Comparison of ENCODE assay signal across 29 mouse cellular contexts in the genomic region with DNA sequence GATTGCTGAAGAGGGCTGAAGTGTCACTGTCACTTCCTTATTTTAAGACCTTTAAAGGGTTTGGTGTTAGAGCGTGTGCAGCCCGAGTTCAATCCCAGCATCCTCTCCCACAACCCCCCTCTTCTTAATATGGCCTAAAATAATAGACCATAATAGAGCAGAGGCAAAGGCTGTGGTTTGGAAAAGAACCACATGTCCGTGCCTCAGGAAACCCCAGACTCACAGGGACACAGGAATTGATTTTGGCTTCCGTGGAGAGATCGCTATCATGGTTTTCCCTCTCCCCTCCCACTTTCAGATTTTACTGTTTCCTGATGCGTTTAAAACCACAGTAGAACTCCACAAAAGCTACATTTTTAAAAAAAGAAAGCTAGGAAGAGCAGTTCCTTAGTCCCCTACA.
DNase-seq lines count a peak whose midpoint lies in the region; ATAC-seq lines count a peak whose summit lies in the region.
"Had no signal": no experiment of that assay in that cellular context is flagged by ENCODE, and none has a peak within 500 bp of the region (broad histone marks: within the 10 kb centered on the region; RNA-seq: fewer than 3 reads in every experiment).

No protein-coding gene starts in this region.

- no peaks in the 10 kb centered on the region for H3K36me3 ChIP-seq in kidney, embryonic 14.5 days (ENCODE audit: control insufficient read depth, insufficient read depth, low read length)
- H3K36me3 ChIP-seq: forebrain, embryonic 12.5 days; heart, embryonic 15.5 days; hindbrain, embryonic 10.5 days; limb, embryonic 12.5 days; neural tube, embryonic 13.5 days had no signal

- H3K9me3 ChIP-seq in kidney, embryonic 14.5 days (ENCODE audit: control insufficient read depth, low read length): no peaks in the 10 kb centered on the region
- H3K9me3 ChIP-seq: forebrain, embryonic 12.5 days; heart, embryonic 15.5 days; limb, embryonic 12.5 days; neural tube, embryonic 13.5 days had no signal

- whole genome bisulfite sequencing in kidney, embryonic 14.5 days: 44% methylated on average over 6 of the region's 6 CpGs

- H3K27me3 ChIP-seq in kidney, embryonic 14.5 days (ENCODE audit: control insufficient read depth, insufficient read depth, low read length): no peaks in the 10 kb centered on the region
- H3K27me3 ChIP-seq: forebrain, embryonic 12.5 days; heart, embryonic 15.5 days; neural tube, embryonic 13.5 days; Patski had no signal

- no peak overlapping the region for H3K4me2 ChIP-seq in kidney, embryonic 14.5 days (replicated peaks; ENCODE audit: low read depth, low read length)
- H3K4me2 ChIP-seq: forebrain, embryonic 12.5 days; heart, embryonic 15.5 days; limb, embryonic 12.5 days; lung, embryonic 14.5 days; neural tube, embryonic 13.5 days had no signal

- H3K27ac ChIP-seq in kidney, embryonic 14.5 days (ENCODE audit: low read depth, low read length): no peak overlapping the region
- H3K27ac ChIP-seq in brown adipose tissue, adult 24 weeks (replicated peaks; ENCODE audit: low read depth, low read length): 0 out of 2 replicates have a peak overlapping the region, but pooled peaks have one; percentile 3
- H3K27ac ChIP-seq: forebrain, embryonic 12.5 days; heart, embryonic 15.5 days; hindbrain, embryonic 10.5 days; limb, embryonic 12.5 days; liver, embryonic 14.5 days; neural tube, embryonic 13.5 days had no signal

- H3K9ac ChIP-seq in kidney, embryonic 14.5 days (ENCODE audit: low read depth, low read length): no peak overlapping the region
- H3K9ac ChIP-seq: forebrain, embryonic 12.5 days; heart, embryonic 15.5 days; limb, embryonic 12.5 days; liver, embryonic 14.5 days; lung, embryonic 14.5 days; neural tube, embryonic 13.5 days had no signal

- H3K4me1 ChIP-seq in kidney, embryonic 14.5 days (ENCODE audit: control insufficient read depth, insufficient read depth, low read length): no peaks in the 10 kb centered on the region; the same call in 1 of the 2 replicates
- H3K4me1 ChIP-seq in brown adipose tissue, adult 24 weeks (ENCODE audit: control insufficient read depth, insufficient read depth, insufficient read length, low read length): peaks cover 8% of the 10 kb centered on the region
- H3K4me1 ChIP-seq: forebrain, embryonic 12.5 days; hindbrain, embryonic 10.5 days had no signal

- ATAC-seq in kidney, embryonic 14.5 days (ENCODE audit: low FRiP score, low TSS enrichment): no peak
- ATAC-seq in hematopoietic stem cell, adult 5-6 weeks (replicated peaks in 1 of 2; ENCODE audit: insufficient read depth in 1 of 2, low FRiP score in 2 of 2, low TSS enrichment in 1 of 2, low read depth in 1 of 2, poor library complexity in 2 of 2, severe bottlenecking in 2 of 2): peak; percentile 39 to 50; a peak in 3 of 4 replicates
- ATAC-seq in granulocyte monocyte progenitor cell, adult 5-6 weeks (replicated peaks; ENCODE audit: poor library complexity, severe bottlenecking): no peak
- ATAC-seq: hindbrain, embryonic 16.5 days; intestine, postnatal 0 days; midbrain, embryonic 16.5 days; Patski had no signal

- no peak overlapping the region for H3K4me3 ChIP-seq in kidney, embryonic 14.5 days (ENCODE audit: low read length)
- H3K4me3 ChIP-seq in brown adipose tissue, adult 24 weeks (ENCODE audit: insufficient read depth, low read depth, low read length): no peak overlapping the region
- H3K4me3 ChIP-seq: forebrain, embryonic 12.5 days; heart, embryonic 15.5 days; hindbrain, embryonic 10.5 days; limb, embryonic 12.5 days; myocyte; neural tube, embryonic 13.5 days had no signal

- intact Hi-C loops in heart, postnatal 36 days (cut with DNase I): no loop called here

- DNase-seq in heart, adult 8-10 months (ENCODE audit: low spot score): peak; percentile 13
- no peak for DNase-seq in heart, postnatal 36 days
- peak; percentile 20 for DNase-seq in kidney, postnatal 14 days
- DNase-seq: adrenal gland, adult 2 months; cerebellum, adult 18-20 months; cerebellum, postnatal 25 days; embryo, embryonic 11 days; gastrocnemius, postnatal 25 days; layer of hippocampus, postnatal 36 days; lung, embryonic 14.5 days; lung, postnatal 4 days; retina, postnatal 1 day; right cerebral cortex, postnatal 25 days; spleen, adult 18-20 months had no signal

Comparison
In these comparisons a context has a peak if more than half of its experiments do, and no peak if none do; other contexts are left out.
1. DNase-seq: peak in heart, adult 8-10 months (single experiment) and kidney, postnatal 14 days (single experiment); none in heart, postnatal 36 days (0 of 2).
2. ATAC-seq: peak in hematopoietic stem cell, adult 5-6 weeks (2 of 2); none in kidney, embryonic 14.5 days (single experiment) and granulocyte monocyte progenitor cell, adult 5-6 weeks (single experiment).